8 mouse cellular contexts compared by ENCODE assay signal in genomic region chr10:120210096-120210495, GRCm38 (mm10). TPM values are rescaled to one million over a fixed set of nuclear protein-coding genes. Genes with fewer than 3 reads are reported as not detected.
A peak's percentile ranks its signal among the peaks of the same experiment; 100 is the strongest.
DNase-seq lines count a peak whose midpoint lies in the region; ATAC-seq lines count a peak whose summit lies in the region.

No protein-coding gene starts in this region.

- no peak overlapping the region for H3K27ac ChIP-seq in heart, embryonic 14.5 days (replicated peaks in 1 of 2; ENCODE audit: control insufficient read depth in 1 of 2, insufficient read depth in 1 of 2, low read depth in 2 of 2, low read length in 2 of 2)
- no peak overlapping the region for H3K27ac ChIP-seq in midbrain, embryonic 12.5 days (replicated peaks)
- no peak overlapping the region for H3K27ac ChIP-seq in midbrain, embryonic 16.5 days (ENCODE audit: low read length)
- no peak overlapping the region for H3K27ac ChIP-seq in stomach, embryonic 16.5 days (ENCODE audit: low read length)

- no peak for DNase-seq in heart, postnatal 4 days
- DNase-seq in kidney, postnatal 36 days: peak; percentile 41 to 63
- no peak for DNase-seq in thymus, adult 18-20 months
- DNase-seq in retina, embryonic 14.5 days (ENCODE audit: low spot score): no peak

- 85% methylated on average over 3 of the region's 3 CpGs for WGBS in heart, embryonic 14.5 days
- 90% methylated on average over 3 of the region's 3 CpGs for WGBS in midbrain, embryonic 12.5 days
- WGBS in midbrain, embryonic 16.5 days: 92% methylated on average over 3 of the region's 3 CpGs
- 71% methylated on average over 3 of the region's 3 CpGs for WGBS in stomach, embryonic 16.5 days

- H3K4me1 ChIP-seq in heart, embryonic 14.5 days (ENCODE audit: control insufficient read depth in 2 of 2, insufficient read depth in 2 of 2, low read length in 2 of 2): peaks cover 0 to 7% of the 10 kb centered on the region in 2 experiments; a peak in 1 of 4 replicates
- peaks cover 9% of the 10 kb centered on the region for H3K4me1 ChIP-seq in midbrain, embryonic 12.5 days
- peaks cover 8% of the 10 kb centered on the region for H3K4me1 ChIP-seq in midbrain, embryonic 16.5 days (ENCODE audit: control insufficient read depth, insufficient read depth, low read length)
- peaks cover 6% of the 10 kb centered on the region; the same call in 1 of the 2 replicates for H3K4me1 ChIP-seq in stomach, embryonic 16.5 days (ENCODE audit: control insufficient read depth, insufficient read depth, low read length)

- no peak overlapping the region for H3K9ac ChIP-seq in heart, embryonic 14.5 days (ENCODE audit: low read length)
- no peak overlapping the region for H3K9ac ChIP-seq in midbrain, embryonic 12.5 days (replicated peaks)
- H3K9ac ChIP-seq in midbrain, embryonic 16.5 days (ENCODE audit: low read depth, low read length): no peak overlapping the region
- no peak overlapping the region for H3K9ac ChIP-seq in stomach, embryonic 16.5 days (ENCODE audit: low read length)

- no peaks in the 10 kb centered on the region for H3K36me3 ChIP-seq in heart, embryonic 14.5 days (ENCODE audit: control insufficient read depth, insufficient read depth, low read length)
- 0 out of 2 replicates have a peak, but pooled peaks cover 5% of the 10 kb centered on the region for H3K36me3 ChIP-seq in midbrain, embryonic 12.5 days
- H3K36me3 ChIP-seq in midbrain, embryonic 16.5 days (ENCODE audit: control insufficient read depth, insufficient read depth, low read length): no peaks in the 10 kb centered on the region
- no peaks in the 10 kb centered on the region for H3K36me3 ChIP-seq in stomach, embryonic 16.5 days (ENCODE audit: control insufficient read depth, insufficient read depth, low read length)

- no peaks in the 10 kb centered on the region for H3K9me3 ChIP-seq in heart, embryonic 14.5 days (ENCODE audit: control insufficient read depth, low read length)
- peaks cover 7% of the 10 kb centered on the region for H3K9me3 ChIP-seq in midbrain, embryonic 12.5 days
- no peaks in the 10 kb centered on the region for H3K9me3 ChIP-seq in midbrain, embryonic 16.5 days (replicated peaks; ENCODE audit: control insufficient read depth, low read length, poor library complexity, severe bottlenecking)
- H3K9me3 ChIP-seq in stomach, embryonic 16.5 days (replicated peaks; ENCODE audit: control insufficient read depth, low read length): no peaks in the 10 kb centered on the region

- H3K27me3 ChIP-seq in heart, embryonic 14.5 days (ENCODE audit: control insufficient read depth, insufficient read depth, low read length): no peaks in the 10 kb centered on the region
- H3K27me3 ChIP-seq in midbrain, embryonic 12.5 days: peaks cover 8% of the 10 kb centered on the region
- H3K27me3 ChIP-seq in midbrain, embryonic 16.5 days (ENCODE audit: control insufficient read depth, insufficient read depth, low read depth, low read length): no peaks in the 10 kb centered on the region
- no peaks in the 10 kb centered on the region for H3K27me3 ChIP-seq in stomach, embryonic 16.5 days (ENCODE audit: control insufficient read depth, insufficient read depth, low read length)

- no peak overlapping the region for H3K4me3 ChIP-seq in heart, embryonic 14.5 days (ENCODE audit: control insufficient read depth in 1 of 2, insufficient read depth in 1 of 2, low read depth in 1 of 2, low read length in 2 of 2)
- 0 out of 2 replicates have a peak overlapping the region, but pooled peaks have one; percentile 96 for H3K4me3 ChIP-seq in midbrain, embryonic 12.5 days
- no peak overlapping the region for H3K4me3 ChIP-seq in midbrain, embryonic 16.5 days (ENCODE audit: low read depth, low read length)
- peak overlapping the region; percentile 86 for H3K4me3 ChIP-seq in stomach, embryonic 16.5 days (replicated peaks; ENCODE audit: low read length)

- H3K4me2 ChIP-seq in heart, embryonic 14.5 days (ENCODE audit: low read length): peak overlapping the region; percentile 78
- no peak overlapping the region for H3K4me2 ChIP-seq in midbrain, embryonic 12.5 days (replicated peaks)
- no peak overlapping the region for H3K4me2 ChIP-seq in midbrain, embryonic 16.5 days (ENCODE audit: low read length)
- peak overlapping the region; percentile 57 for H3K4me2 ChIP-seq in stomach, embryonic 16.5 days (ENCODE audit: low read depth, low read length)

- ATAC-seq in heart, embryonic 14.5 days (ENCODE audit: insufficient number of reproducible peaks, insufficient read depth, low FRiP score, low read depth): no peak
- ATAC-seq in midbrain, embryonic 12.5 days (ENCODE audit: low FRiP score, low read depth): no peak
- ATAC-seq in midbrain, embryonic 16.5 days: no peak
- no peak for ATAC-seq in stomach, embryonic 16.5 days (ENCODE audit: insufficient read depth, low FRiP score)

RNA-seq across cellular contexts. Expression of gene Irak3, which starts 8.2 kb away (rescaled TPM):
- 0.41 and 0.42 TPM in 2 replicates for polyA plus RNA-seq in heart, embryonic 14.5 days (2014; fragmentation: Nextera tagmentation; extraction: Ambion mirVana)
- 1 to 10 TPM; 2.0 to 2.4 TPM for total RNA-seq in heart, postnatal 4 days (2021)
- 0.40 and 0.81 TPM in 2 replicates for polyA plus RNA-seq in midbrain, embryonic 12.5 days (2016; fragmentation: Nextera tagmentation; extraction: Ambion mirVana)
- 0.25 and 0.33 TPM in 2 replicates for polyA plus RNA-seq in midbrain, embryonic 16.5 days (2015; fragmentation: Nextera tagmentation; extraction: Ambion mirVana)
- 1.1 TPM in 2 replicates for polyA plus RNA-seq in stomach, embryonic 16.5 days (2015; fragmentation: Nextera tagmentation; extraction: Ambion mirVana)

RNA-seq across cellular contexts. Expression of gene Tmbim4, which starts 8.7 kb away (rescaled TPM):
- 116 and 130 TPM in 2 replicates for polyA plus RNA-seq in heart, embryonic 14.5 days (2014; fragmentation: Nextera tagmentation; extraction: Ambion mirVana)
- 10 to 100 TPM; 80.8 to 82.8 TPM for total RNA-seq in heart, postnatal 4 days (2021)
- 73.2 and 74.8 TPM in 2 replicates for polyA plus RNA-seq in midbrain, embryonic 12.5 days (2016; fragmentation: Nextera tagmentation; extraction: Ambion mirVana)
- polyA plus RNA-seq in midbrain, embryonic 16.5 days (2015; fragmentation: Nextera tagmentation; extraction: Ambion mirVana): 88.7 and 89.7 TPM in 2 replicates
- polyA plus RNA-seq in stomach, embryonic 16.5 days (2015; fragmentation: Nextera tagmentation; extraction: Ambion mirVana): 126 and 145 TPM in 2 replicates

RNA-seq across cellular contexts. Expression of gene Llph, which starts 16.8 kb away (rescaled TPM):
- polyA plus RNA-seq in heart, embryonic 14.5 days (2014; fragmentation: Nextera tagmentation; extraction: Ambion mirVana): 29.1 and 30.9 TPM in 2 replicates
- total RNA-seq in heart, postnatal 4 days (2021): 1 to 10 TPM; 9.1 to 9.8 TPM
- polyA plus RNA-seq in midbrain, embryonic 12.5 days (2016; fragmentation: Nextera tagmentation; extraction: Ambion mirVana): 50.0 and 50.2 TPM in 2 replicates
- polyA plus RNA-seq in midbrain, embryonic 16.5 days (2015; fragmentation: Nextera tagmentation; extraction: Ambion mirVana): 31.8 and 32.7 TPM in 2 replicates
- 50.3 and 53.7 TPM in 2 replicates for polyA plus RNA-seq in stomach, embryonic 16.5 days (2015; fragmentation: Nextera tagmentation; extraction: Ambion mirVana)

Comparison
In these comparisons a context has a peak if more than half of its experiments do, and no peak if none do; other contexts are left out.
1. H3K4me3 ChIP-seq: peak in midbrain, embryonic 12.5 days (single experiment) and stomach, embryonic 16.5 days (single experiment); none in heart, embryonic 14.5 days (0 of 2) and midbrain, embryonic 16.5 days (single experiment).
2. H3K4me2 ChIP-seq: peak in heart, embryonic 14.5 days (single experiment) and stomach, embryonic 16.5 days (single experiment); none in midbrain, embryonic 12.5 days (single experiment) and midbrain, embryonic 16.5 days (single experiment).
3. DNase-seq: peak in kidney, postnatal 36 days (2 of 2); none in heart, postnatal 4 days (single experiment), thymus, adult 18-20 months (0 of 2) and retina, embryonic 14.5 days (single experiment).